Mouse (Mus musculus) midbrain, embryonic 14.5 days (tissue): Measurements from ENCODE around the gene Lingo1. TPM values are rescaled to one million over a fixed set of nuclear protein-coding genes. Genes with fewer than 3 reads are reported as not detected.

Source experiments
- ATAC-seq: fragments of 200-750 bp; cut with Nextera tagmentation; 2 replicates; pipeline ENCODE4 v1.8.0; 2017; ENCODE audit warnings: moderate number of reproducible peaks, moderate library complexity; ENCODE audit not compliant: low FRiP score, low TSS enrichment
- DNase-seq: peaks from one replicate; pipeline ENCODE4 v3.0.0-alpha.2; 2015
- H3K27ac ChIP-seq: fragments of 300-500 bp; sonication (generic); replicated peaks from 2 replicates; pipeline ENCODE4 v1.5.1; 2014; ENCODE audit warnings: mild to moderate bottlenecking, low read depth, low read length, moderate library complexity
- H3K27me3 ChIP-seq: fragments of 300-500 bp; sonication (generic); 2 replicates; pipeline ENCODE4 v1.6.1; 2014; ENCODE audit warnings: low read length, control low read depth, mixed read lengths; ENCODE audit not compliant: control insufficient read depth, insufficient read depth
- H3K36me3 ChIP-seq: fragments of 300-500 bp; sonication (generic); 2 replicates; pipeline ENCODE4 v1.6.1; 2014; ENCODE audit warnings: low read length, control low read depth; ENCODE audit not compliant: control insufficient read depth, insufficient read depth
- H3K4me1 ChIP-seq: fragments of 300-500 bp; sonication (generic); 2 replicates; pipeline ENCODE4 v1.6.1; 2014; ENCODE audit warnings: mild to moderate bottlenecking, antibody characterized with exemption, low read length, control low read depth; ENCODE audit not compliant: control insufficient read depth, insufficient read depth
- H3K4me2 ChIP-seq: fragments of 300-500 bp; sonication (generic); 2 replicates; pipeline ENCODE4 v1.6.1; 2014; ENCODE audit warnings: mild to moderate bottlenecking, low read length, moderate library complexity
- H3K4me3 ChIP-seq: fragments of 300-500 bp; sonication (generic); replicated peaks from 2 replicates; pipeline ENCODE4 v1.5.1; 2014; ENCODE audit warnings: low read depth, low read length
- H3K9ac ChIP-seq: fragments of 300-500 bp; sonication (generic); replicated peaks from 2 replicates; pipeline ENCODE4 v1.6.1; 2014; ENCODE audit warnings: mild to moderate bottlenecking, low read length, moderate library complexity
- H3K9me3 ChIP-seq: fragments of 300-500 bp; sonication (generic); 2 replicates; pipeline ENCODE4 v1.6.1; 2016; ENCODE audit warnings: low read length, control low read depth, mixed read lengths; ENCODE audit not compliant: control insufficient read depth
- WGBS: fragments of 180-500 bp; shearing (Covaris S2); extraction: QIAGEN DNeasy Blood & Tissue Kit; methylation state at CpG from one replicate; pipeline ENCODE4 v1.1.7; 2014; 5-methylcytosine and 5-hydroxymethylcytosine counted together
- polyA plus RNA-seq: library from polyadenylated mRNA; unstranded; fragments of >200 nt; fragmentation: Nextera tagmentation; extraction: Ambion mirVana; gene quantifications from 2 replicates; pipeline ENCODE4 v1.2.1, GENCODE M21; 2014

Lingo1 gene
- polyA plus RNA-seq, 1 experiment from 2014 or later, result 49.4 TPM

- peak overlapping the region; percentile 97 for H3K9ac ChIP-seq
- H3K27ac ChIP-seq, result peak overlapping the region; percentile 95
- H3K9me3 ChIP-seq, result no peaks in the 10 kb centered on the region
- peak overlapping the region; percentile 80 for H3K4me2 ChIP-seq
- DNase-seq (peak; percentile 71), ATAC-seq (peak; percentile 60)
- H3K27me3 ChIP-seq, result peaks cover 13% of the 10 kb centered on the region
- peaks cover 20% of the 10 kb centered on the region; the same call in 1 of the 2 replicates for H3K4me1 ChIP-seq
- H3K36me3 ChIP-seq, result no peaks in the 10 kb centered on the region
- peak overlapping the region; percentile 91 for H3K4me3 ChIP-seq
- 1% methylated on average over 40 of the region's 40 CpGs for WGBS
Observed at GRCm38 (mm10) chr9:56635121-56635497, 161.2 kb downstream of the Lingo1 start.

- H3K27me3 ChIP-seq, result peaks cover 13% of the 10 kb centered on the region
- no peaks in the 10 kb centered on the region for H3K9me3 ChIP-seq
- H3K4me2 ChIP-seq, result peak overlapping the region; percentile 80
- DNase-seq, result peak; percentile 65
- peaks cover 20% of the 10 kb centered on the region; the same call in 1 of the 2 replicates for H3K4me1 ChIP-seq
- H3K4me3 ChIP-seq, result peak overlapping the region; percentile 91
- peak overlapping the region; percentile 95 for H3K27ac ChIP-seq
- WGBS, result under 1% methylated on average over 24 of the region's 25 CpGs
- peak overlapping the region; percentile 97 for H3K9ac ChIP-seq
- no peaks in the 10 kb centered on the region for H3K36me3 ChIP-seq
- ATAC-seq, result peak; percentile 21; the same call in 1 of the 2 replicates
Observed at GRCm38 (mm10) chr9:56634406-56635120, 161.7 kb downstream of the Lingo1 start.

GRCm38 (mm10) chr9:56633449-56634225 lies 162.6 kb downstream of the Lingo1 start:
- ATAC-seq (no peak), DNase-seq (peak; percentile 71)
- Histone ChIP-seq H3K36me3 (no peaks in the 10 kb centered on the region), H3K27me3 (peaks cover 13% of the 10 kb centered on the region), H3K9ac (peak overlapping the region; percentile 97), H3K9me3 (no peaks in the 10 kb centered on the region), H3K27ac (peak overlapping the region; percentile 95), H3K4me3 (peak overlapping the region; percentile 91), H3K4me1 (peaks cover 20% of the 10 kb centered on the region; the same call in 1 of the 2 replicates), H3K4me2 (peak overlapping the region; percentile 80)
- 22% methylated on average over 13 of the region's 13 CpGs for WGBS

GRCm38 (mm10) chr9:56630945-56631344 lies 165.3 kb downstream of the Lingo1 start:
- ATAC-seq (no peak), DNase-seq (no peak)
- Histone ChIP-seq H3K4me3 (no peak overlapping the region), H3K9me3 (no peaks in the 10 kb centered on the region), H3K27me3 (no peaks in the 10 kb centered on the region), H3K27ac (no peak overlapping the region), H3K9ac (no peak overlapping the region), H3K4me1 (peaks cover 20% of the 10 kb centered on the region; the same call in 1 of the 2 replicates), H3K4me2 (no peak overlapping the region), H3K36me3 (peaks cover 3% of the 10 kb centered on the region; the same call in 1 of the 2 replicates)
- WGBS, result 66% methylated on average over 4 of the region's 4 CpGs

GRCm38 (mm10) chr9:56629674-56630397 lies 166.4 kb downstream of the Lingo1 start:
- peaks cover 6% of the 10 kb centered on the region; the same call in 1 of the 2 replicates for H3K36me3 ChIP-seq
- no peaks in the 10 kb centered on the region for H3K27me3 ChIP-seq
- no peak overlapping the region for H3K4me3 ChIP-seq
- ATAC-seq, result no peak
- H3K9ac ChIP-seq, result no peak overlapping the region
- peaks cover 20% of the 10 kb centered on the region; the same call in 1 of the 2 replicates for H3K4me1 ChIP-seq
- WGBS, result 78% methylated on average over 5 of the region's 5 CpGs
- no peak overlapping the region for H3K4me2 ChIP-seq
- H3K9me3 ChIP-seq, result no peaks in the 10 kb centered on the region
- no peak overlapping the region for H3K27ac ChIP-seq
- DNase-seq, result no peak

GRCm38 (mm10) chr9:56627295-56627694 lies 169.0 kb downstream of the Lingo1 start:
- DNase-seq (no peak), ATAC-seq (no peak)
- WGBS, result 78% methylated on average over 4 of the region's 4 CpGs
- Histone ChIP-seq H3K9me3 (no peaks in the 10 kb centered on the region), H3K27ac (no peak overlapping the region), H3K4me2 (no peak overlapping the region), H3K36me3 (peaks cover 12% of the 10 kb centered on the region; the same call in 1 of the 2 replicates), H3K9ac (no peak overlapping the region; the same call in 1 of the 2 replicates), H3K4me1 (0 out of 2 replicates have a peak, but pooled peaks cover 2% of the 10 kb centered on the region), H3K27me3 (no peaks in the 10 kb centered on the region), H3K4me3 (no peak overlapping the region)

GRCm38 (mm10) chr9:56624923-56625322 lies 171.3 kb downstream of the Lingo1 start:
- Histone ChIP-seq H3K27me3 (peaks cover 14% of the 10 kb centered on the region; the same call in 1 of the 2 replicates), H3K36me3 (peaks cover 26% of the 10 kb centered on the region), H3K4me3 (no peak overlapping the region), H3K9me3 (no peaks in the 10 kb centered on the region), H3K4me2 (no peak overlapping the region), H3K27ac (no peak overlapping the region), H3K9ac (0 out of 2 replicates have a peak overlapping the region, but pooled peaks have one; percentile 2), H3K4me1 (peaks cover 4% of the 10 kb centered on the region; the same call in 1 of the 2 replicates)
- ATAC-seq (no peak), DNase-seq (no peak)
- 45% methylated on average over 2 of the region's 2 CpGs for WGBS

GRCm38 (mm10) chr9:56623361-56623760 lies 172.9 kb downstream of the Lingo1 start:
- WGBS, result 88% methylated on average over 11 of the region's 11 CpGs
- Histone ChIP-seq H3K4me3 (no peak overlapping the region), H3K9me3 (no peaks in the 10 kb centered on the region), H3K4me1 (peaks cover 4% of the 10 kb centered on the region; the same call in 1 of the 2 replicates), H3K27ac (no peak overlapping the region), H3K36me3 (peaks cover 41% of the 10 kb centered on the region), H3K27me3 (peaks cover 18% of the 10 kb centered on the region; the same call in 1 of the 2 replicates), H3K9ac (no peak overlapping the region), H3K4me2 (no peak overlapping the region)
- DNase-seq, result no peak
- no peak for ATAC-seq
